In genomic region chr2:26352291-26352910, GRCm38 (mm10) we compare ENCODE assay signal across 1 mouse cellular context.
TF ChIP-seq lines count a peak whose summit lies in the region.

No protein-coding gene starts in this region.

TF ChIP-seq in MEL, 35 proteins besides CTCF, POLR2A, EP300 and RAD21 (continued from another document):
- no peak for TF ChIP-seq POLR2AphosphoS5 (IDR thresholded peaks at IDR 0.05; ENCODE audit: borderline replicate concordance, low read depth, low read length)
- no peak for TF ChIP-seq TCF12 (IDR thresholded peaks at IDR 0.05; ENCODE audit: low read depth, low read length)
- TF ChIP-seq TAL1 (IDR thresholded peaks at IDR 0.05; ENCODE audit: low read length) = no peak
- TF ChIP-seq ZKSCAN1 (IDR thresholded peaks at IDR 0.05; ENCODE audit: low read depth, low read length) = no peak
